Mouse (Mus musculus) MEL (cell line): ENCODE results near the gene Ube4a. TPM values are rescaled to one million over a fixed set of nuclear protein-coding genes. Genes with fewer than 3 reads are reported as not detected.

Experiments used
- DNase-seq: peaks from one replicate; pipeline ENCODE4 v3.0.0; 2011; ENCODE audit warnings: low read depth, low spot score
- H3K27ac ChIP-seq: 2 replicates; pipeline ENCODE4 v1.5.1; 2012; ENCODE audit warnings: low read depth, mild to moderate bottlenecking, control low read depth, low read length, moderate library complexity; ENCODE audit not compliant: control insufficient read depth
- H3K27me3 ChIP-seq, 2 experiments: fragments of 150-350 bp in 1 of 2; sonication (generic) in 1 of 2; 2 replicates each; pipeline ENCODE4 v1.6.1; 2012; ENCODE audit warnings: low read length in 2 of 2, mild to moderate bottlenecking in 2 of 2, improper control_type of control experiment in 1 of 2, moderate library complexity in 1 of 2; ENCODE audit not compliant: insufficient read depth in 2 of 2, control insufficient read depth in 1 of 2
- H3K36me3 ChIP-seq, 2 experiments: 2 replicates each; pipeline ENCODE4 v1.6.1; 2012 to 2014; ENCODE audit warnings: low read length in 2 of 2, improper control_type of control experiment in 1 of 2, inconsistent platforms in 1 of 2, mild to moderate bottlenecking in 1 of 2; ENCODE audit not compliant: insufficient read depth in 2 of 2, control insufficient read depth in 1 of 2
- H3K4me1 ChIP-seq, 2 experiments: fragments of 150-350 bp in 1 of 2; sonication (generic) in 1 of 2; 2 replicates each; pipeline ENCODE4 v1.6.1; 2012; ENCODE audit warnings: low read length in 2 of 2, improper control_type of control experiment in 1 of 2, mild to moderate bottlenecking in 1 of 2; ENCODE audit not compliant: insufficient read depth in 2 of 2, control insufficient read depth in 1 of 2
- H3K4me3 ChIP-seq, 2 experiments: fragments of 150-350 bp in 1 of 2; sonication (generic) in 1 of 2; 2 replicates each; pipeline ENCODE4 v1.5.1; 2012; ENCODE audit warnings: low read depth in 2 of 2, low read length in 2 of 2, mild to moderate bottlenecking in 2 of 2, moderate library complexity in 2 of 2, control low read depth in 1 of 2, improper control_type of control experiment in 1 of 2; ENCODE audit not compliant: control insufficient read depth in 1 of 2, insufficient read depth in 1 of 2
- H3K79me2 ChIP-seq: 2 replicates; pipeline ENCODE4 v1.6.1; 2012; ENCODE audit warnings: mild to moderate bottlenecking, low read length, moderate library complexity; ENCODE audit not compliant: control insufficient read depth, poor library complexity, insufficient read depth
- H3K9ac ChIP-seq: 2 replicates; pipeline ENCODE4 v1.6.1; 2012; ENCODE audit warnings: low read depth, mild to moderate bottlenecking, control low read depth, low read length, moderate library complexity; ENCODE audit not compliant: control insufficient read depth, poor library complexity, severe bottlenecking
- H3K9me3 ChIP-seq: fragments of 150-350 bp; sonication (generic); replicated peaks from 2 replicates; pipeline ENCODE4 v1.6.1; 2012; ENCODE audit warnings: mild to moderate bottlenecking, low read length, improper control_type of control experiment, moderate library complexity; ENCODE audit not compliant: insufficient read depth
- BHLHE40 ChIP-seq: IDR thresholded peaks from 2 replicates; pipeline ENCODE4 v1.6.1; 2012; ENCODE audit warnings: low read depth, mild to moderate bottlenecking, inconsistent platforms, low read length, improper control_type of control experiment, borderline replicate concordance
- CHD1 ChIP-seq: IDR thresholded peaks from 2 replicates; pipeline ENCODE4 v1.6.1; 2012; ENCODE audit warnings: low read depth, mild to moderate bottlenecking, inconsistent platforms, low read length, improper control_type of control experiment
- CHD2 ChIP-seq: IDR thresholded peaks from 2 replicates; pipeline ENCODE4 v1.6.1; 2011; ENCODE audit warnings: low read length, improper control_type of control experiment
- CTCF ChIP-seq, 3 experiments: IDR thresholded peaks in 2 of 3; conservative IDR thresholded peaks in 1 of 3; 2 replicates each; pipeline ENCODE4 v1.5.1; 2011 to 2012; ENCODE audit warnings: low read length in 3 of 3, low read depth in 2 of 3, mild to moderate bottlenecking in 2 of 3, improper control_type of control experiment in 1 of 3, inconsistent platforms in 1 of 3, mixed read lengths in 1 of 3, moderate library complexity in 1 of 3; ENCODE audit not compliant: control insufficient read depth in 1 of 3, insufficient read depth in 1 of 3, poor library complexity in 1 of 3, severe bottlenecking in 1 of 3
- E2F4 ChIP-seq: IDR thresholded peaks from 2 replicates; pipeline ENCODE4 v1.6.1; 2011; ENCODE audit warnings: low read depth, low read length, improper control_type of control experiment, borderline replicate concordance
- ELF1 ChIP-seq: IDR thresholded peaks from 2 replicates; pipeline ENCODE4 v1.6.1; 2014; ENCODE audit warnings: low read depth, mild to moderate bottlenecking, inconsistent platforms, low read length, improper control_type of control experiment, moderate library complexity
- EP300 ChIP-seq, 2 experiments: IDR thresholded peaks; 2 replicates each; pipeline ENCODE4 v1.6.1; 2011; ENCODE audit warnings: improper control_type of control experiment in 2 of 2, low read length in 2 of 2, low read depth in 1 of 2, mild to moderate bottlenecking in 1 of 2
- ETS1 ChIP-seq: IDR thresholded peaks from 2 replicates; pipeline ENCODE4 v1.6.1; 2012; ENCODE audit warnings: low read depth, mild to moderate bottlenecking, inconsistent platforms, low read length, improper control_type of control experiment, moderate library complexity
- GABPA ChIP-seq: IDR thresholded peaks from 2 replicates; pipeline ENCODE4 v1.6.1; 2012; ENCODE audit warnings: low read depth, mild to moderate bottlenecking, inconsistent platforms, low read length, improper control_type of control experiment, moderate library complexity
- GATA1 ChIP-seq: IDR thresholded peaks from 2 replicates; pipeline ENCODE4 v1.6.1; 2011; ENCODE audit warnings: low read depth, low read length, improper control_type of control experiment
- HCFC1 ChIP-seq: IDR thresholded peaks from 2 replicates; pipeline ENCODE4 v1.6.1; 2012; ENCODE audit warnings: low read depth, mild to moderate bottlenecking, inconsistent platforms, low read length, improper control_type of control experiment, moderate library complexity
- JUND ChIP-seq: IDR thresholded peaks from 2 replicates; pipeline ENCODE4 v1.6.1; 2011; ENCODE audit warnings: low read depth, mild to moderate bottlenecking, improper control_type of control experiment, low read length
- KAT2A ChIP-seq: conservative IDR thresholded peaks from 2 replicates; pipeline ENCODE4 v1.6.1; 2012; ENCODE audit warnings: low read depth, low read length, improper control_type of control experiment, inconsistent platforms
- MAFK ChIP-seq: IDR thresholded peaks from 2 replicates; pipeline ENCODE4 v1.6.1; 2011; ENCODE audit warnings: low read depth, mild to moderate bottlenecking, low read length, improper control_type of control experiment, borderline replicate concordance
- MAX ChIP-seq: IDR thresholded peaks from 2 replicates; pipeline ENCODE4 v1.6.1; 2011; ENCODE audit warnings: low read length, improper control_type of control experiment
- MAZ ChIP-seq: IDR thresholded peaks from 2 replicates; pipeline ENCODE4 v1.6.1; 2012; ENCODE audit warnings: low read depth, mild to moderate bottlenecking, inconsistent platforms, low read length, improper control_type of control experiment
- MEF2A ChIP-seq: IDR thresholded peaks from 2 replicates; pipeline ENCODE4 v1.6.1; 2014; ENCODE audit warnings: low read depth, mild to moderate bottlenecking, inconsistent platforms, low read length, improper control_type of control experiment; ENCODE audit not compliant: poor library complexity, insufficient replicate concordance, severe bottlenecking; ENCODE audit errors: extremely low read depth
- MYB ChIP-seq: IDR thresholded peaks from 2 replicates; pipeline ENCODE4 v1.6.1; 2011; ENCODE audit warnings: mild to moderate bottlenecking, low read depth, low read length, improper control_type of control experiment
- MYC ChIP-seq: IDR thresholded peaks from 2 replicates; pipeline ENCODE4 v1.6.1; 2011; ENCODE audit warnings: low read depth, mild to moderate bottlenecking, low read length, improper control_type of control experiment, moderate library complexity
- NELFE ChIP-seq: IDR thresholded peaks from 2 replicates; pipeline ENCODE4 v1.6.1; 2011; ENCODE audit warnings: low read depth, low read length, improper control_type of control experiment
- NRF1 ChIP-seq: IDR thresholded peaks from 2 replicates; pipeline ENCODE4 v1.6.1; 2014; ENCODE audit warnings: low read depth, mild to moderate bottlenecking, inconsistent platforms, low read length, improper control_type of control experiment, moderate library complexity; ENCODE audit not compliant: poor library complexity, insufficient read depth, severe bottlenecking
- POLR2A ChIP-seq, 2 experiments: IDR thresholded peaks; 2 replicates each; pipeline ENCODE4 v1.6.1; 2011 to 2012; ENCODE audit warnings: low read length in 2 of 2, mild to moderate bottlenecking in 2 of 2, control low read depth in 1 of 2, improper control_type of control experiment in 1 of 2, low read depth in 1 of 2, moderate library complexity in 1 of 2; ENCODE audit not compliant: control insufficient read depth in 1 of 2, insufficient read depth in 1 of 2, poor library complexity in 1 of 2
- POLR2AphosphoS5 ChIP-seq: IDR thresholded peaks from 2 replicates; pipeline ENCODE4 v1.6.1; 2012; ENCODE audit warnings: low read depth, borderline replicate concordance, mild to moderate bottlenecking, inconsistent platforms, low read length, moderate library complexity, mixed read lengths
- RAD21 ChIP-seq: IDR thresholded peaks from 2 replicates; pipeline ENCODE4 v1.6.1; 2011; ENCODE audit warnings: mild to moderate bottlenecking, low read depth, low read length, improper control_type of control experiment
- RCOR1 ChIP-seq: IDR thresholded peaks from 2 replicates; pipeline ENCODE4 v1.6.1; 2012; ENCODE audit warnings: low read depth, mild to moderate bottlenecking, inconsistent platforms, low read length, improper control_type of control experiment
- SIN3A ChIP-seq: IDR thresholded peaks from 2 replicates; pipeline ENCODE4 v1.6.1; 2012; ENCODE audit warnings: low read length, improper control_type of control experiment, inconsistent platforms
- SMC3 ChIP-seq: IDR thresholded peaks from 2 replicates; pipeline ENCODE4 v1.6.1; 2011; ENCODE audit warnings: low read depth, low read length, improper control_type of control experiment
- TBP ChIP-seq: IDR thresholded peaks from 2 replicates; pipeline ENCODE4 v1.8.0; 2011; ENCODE audit warnings: low read depth, low read length, improper control_type of control experiment
- TCF12 ChIP-seq: IDR thresholded peaks from 2 replicates; pipeline ENCODE4 v1.6.1; 2014; ENCODE audit warnings: low read depth, mild to moderate bottlenecking, inconsistent platforms, low read length, improper control_type of control experiment, moderate library complexity
- UBTF ChIP-seq: IDR thresholded peaks from 2 replicates; pipeline ENCODE4 v1.6.1; 2012; ENCODE audit warnings: low read depth, mild to moderate bottlenecking, inconsistent platforms, low read length, improper control_type of control experiment, moderate library complexity, borderline replicate concordance; ENCODE audit not compliant: insufficient read depth
- USF1 ChIP-seq: IDR thresholded peaks from 2 replicates; pipeline ENCODE4 v1.6.1; 2014; ENCODE audit warnings: low read depth, mild to moderate bottlenecking, inconsistent platforms, low read length, improper control_type of control experiment, moderate library complexity
- USF2 ChIP-seq, 2 experiments: IDR thresholded peaks; 2 replicates each; pipeline ENCODE4 v1.6.1; 2011 to 2012; ENCODE audit warnings: improper control_type of control experiment in 2 of 2, low read length in 2 of 2, borderline replicate concordance in 1 of 2, inconsistent platforms in 1 of 2, low read depth in 1 of 2, mild to moderate bottlenecking in 1 of 2; ENCODE audit not compliant: insufficient read depth in 1 of 2
- ZC3H11A ChIP-seq: IDR thresholded peaks from 2 replicates; pipeline ENCODE4 v1.6.1; 2012; ENCODE audit warnings: low read depth, mild to moderate bottlenecking, inconsistent platforms, low read length, improper control_type of control experiment
- ZKSCAN1 ChIP-seq: IDR thresholded peaks from 2 replicates; pipeline ENCODE4 v1.6.1; 2012; ENCODE audit warnings: low read depth, mild to moderate bottlenecking, inconsistent platforms, low read length, improper control_type of control experiment, moderate library complexity
- ZMIZ1 ChIP-seq: IDR thresholded peaks from 2 replicates; pipeline ENCODE4 v1.6.1; 2012; ENCODE audit warnings: low read depth, mild to moderate bottlenecking, inconsistent platforms, low read length, improper control_type of control experiment, moderate library complexity
- ZNF384 ChIP-seq: IDR thresholded peaks from 2 replicates; pipeline ENCODE4 v1.6.1; 2012; ENCODE audit warnings: low read depth, mild to moderate bottlenecking, inconsistent platforms, low read length, improper control_type of control experiment
- polyA plus RNA-seq, 2 experiments: library from polyadenylated mRNA; stranded (reverse) in 1 of 2; unstranded in 1 of 2; fragments of >175 nt in 1 of 2; fragments of >200 nt in 1 of 2; gene quantifications; 2 replicates each; pipeline versions ENCODE4 v1.2.1 to v1.2.4; 2012; ENCODE audit warnings: low replicate concordance in 2 of 2, low read depth in 1 of 2; ENCODE audit not compliant: insufficient read length in 2 of 2, insufficient read depth in 1 of 2, missing spikeins in 1 of 2
- total RNA-seq: library from RNA; depleted of rRNA; stranded (reverse); fragments of 300-350 nt; gene quantifications from 2 replicates; pipeline ENCODE4 v1.2.3, GENCODE M21; 2012

Gene Ube4a
- total and polyA plus RNA-seq, 3 experiments = 24.2 to 37.9 (median 32.8) TPM

DNA sequence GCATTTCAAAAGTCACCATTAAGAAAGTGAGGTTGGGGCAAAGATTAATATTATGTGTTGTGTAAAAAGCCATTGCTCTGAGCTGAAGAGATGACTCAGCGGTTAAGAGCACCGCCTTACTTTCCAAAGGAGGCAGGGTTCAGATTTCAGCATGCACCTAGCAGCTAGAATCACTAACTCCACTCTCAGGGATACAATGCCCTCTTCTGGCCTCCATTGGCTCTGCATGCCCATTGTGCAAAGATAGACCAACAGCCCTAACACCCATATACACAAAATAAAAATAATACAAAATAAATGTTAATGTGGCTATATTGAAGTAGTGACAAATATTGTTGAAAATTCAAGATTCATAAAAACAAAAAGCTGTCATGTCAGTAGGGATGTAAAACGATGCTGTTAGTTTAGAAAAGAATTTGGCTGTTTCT lies 1.4 kb upstream of the Ube4a start:
- Histone ChIP-seq H3K4me3 (peak overlapping the region in 1 of 2 experiments; percentile 56; a peak in 2 of 4 replicates), H3K27ac (peak overlapping the region; percentile 67), H3K9ac (peak overlapping the region; percentile 58), H3K79me2 (peaks cover 15% of the 10 kb centered on the region), H3K36me3 (peaks cover 2 to 13% of the 10 kb centered on the region in 2 experiments), H3K4me1 (peaks cover 0 to 6% of the 10 kb centered on the region in 2 experiments; a peak in 2 of 4 replicates), H3K9me3 (no peaks in the 10 kb centered on the region), H3K27me3 (no peaks in the 10 kb centered on the region; a peak in 1 of 4 replicates)
- DNase-seq = peak; percentile 96
- TF ChIP-seq JUND = peak; percentile 75; the same call in 1 of the 2 replicates
- TF ChIP-seq ZKSCAN1 = no peak
- 0 out of 2 replicates have a peak, but pooled peaks have one; percentile 36 for TF ChIP-seq MYB
- peak; percentile 94 for TF ChIP-seq ETS1
- 0 out of 2 replicates have a peak, but pooled peaks have one; percentile 37 for TF ChIP-seq ZNF384
- peak in 1 of 2 experiments; percentile 80; a peak in 2 of 4 replicates for TF ChIP-seq POLR2A (IDR thresholded peaks at IDR 0.05; ENCODE audit: control insufficient read depth in 1 of 2, insufficient read depth in 1 of 2, low read depth in 1 of 2, low read length in 2 of 2, poor library complexity in 1 of 2)
- TF ChIP-seq TCF12 = peak; percentile 54; the same call in 1 of the 2 replicates
- peak; percentile 92; the same call in 1 of the 2 replicates for TF ChIP-seq POLR2AphosphoS5
- TF ChIP-seq GATA1 = peak; percentile 24; the same call in 1 of the 2 replicates
- peak; percentile 38; the same call in 1 of the 2 replicates for TF ChIP-seq RCOR1
- TF ChIP-seq MAFK = peak; percentile 92
- peak; percentile 76 for TF ChIP-seq HCFC1
- TF ChIP-seq RAD21 = peak; percentile 86
- peak; percentile 86 for TF ChIP-seq MYC
- TF ChIP-seq CTCF (IDR thresholded peaks at IDR 0.05 in 2 of 3, conservative IDR thresholded peaks at IDR 0.05 in 1 of 3; ENCODE audit: control insufficient read depth in 1 of 3, insufficient read depth in 1 of 3, low read depth in 2 of 3, low read length in 3 of 3, poor library complexity in 1 of 3, severe bottlenecking in 1 of 3) = peak; percentile 75 to 88 (median 82)
- TF ChIP-seq CHD1 = no peak
- no peak for TF ChIP-seq MAX
- no peak for TF ChIP-seq BHLHE40
- TF ChIP-seq USF1 = no peak
- TF ChIP-seq KAT2A = no peak; the same call in 1 of the 2 replicates
- no peak for TF ChIP-seq MEF2A
- peak; percentile 89 for TF ChIP-seq SIN3A
- peak; percentile 98 for TF ChIP-seq TBP
- TF ChIP-seq NRF1 = no peak
- peak; percentile 65; the same call in 1 of the 2 replicates for TF ChIP-seq MAZ
- peak; percentile 75 for TF ChIP-seq SMC3
- TF ChIP-seq CHD2 = no peak
- no peak for TF ChIP-seq UBTF
- no peak for TF ChIP-seq USF2 (IDR thresholded peaks at IDR 0.05; ENCODE audit: borderline replicate concordance in 1 of 2, insufficient read depth in 1 of 2, low read depth in 1 of 2, low read length in 2 of 2)
- peak; percentile 55; the same call in 1 of the 2 replicates for TF ChIP-seq GABPA
- TF ChIP-seq ELF1 = peak; percentile 44; the same call in 1 of the 2 replicates
- TF ChIP-seq ZMIZ1 = peak; percentile 100
- peak; percentile 79 for TF ChIP-seq ZC3H11A
- no peak for TF ChIP-seq E2F4
- peak; percentile 54 for TF ChIP-seq NELFE
- TF ChIP-seq EP300 (IDR thresholded peaks at IDR 0.05; ENCODE audit: low read depth in 1 of 2, low read length in 2 of 2) = no peak
